Mouse (Mus musculus): ENCODE data around the gene Bnipl.

- no peak for TF ChIP-seq POLR2A (IDR thresholded peaks at IDR 0.05; ENCODE audit: low read depth, low read length)
- TF ChIP-seq CTCF (IDR thresholded peaks at IDR 0.05; ENCODE audit: borderline replicate concordance, insufficient read depth, low read length) = no peak
Measured at GRCm38 (mm10) chr3:95289419-95289818, 38.4 kb upstream of the Bnipl start.

All from embryonic fibroblast, embryonic 13.5 days (primary cell).